Mouse (Mus musculus): Measurements from ENCODE around the gene Runx1. TPM values are rescaled to one million over a fixed set of nuclear protein-coding genes. Genes with fewer than 3 reads are reported as not detected.

The Runx1 gene
- polyA plus RNA-seq, 1 experiment from 2014 or later = 4.6 TPM

DNA sequence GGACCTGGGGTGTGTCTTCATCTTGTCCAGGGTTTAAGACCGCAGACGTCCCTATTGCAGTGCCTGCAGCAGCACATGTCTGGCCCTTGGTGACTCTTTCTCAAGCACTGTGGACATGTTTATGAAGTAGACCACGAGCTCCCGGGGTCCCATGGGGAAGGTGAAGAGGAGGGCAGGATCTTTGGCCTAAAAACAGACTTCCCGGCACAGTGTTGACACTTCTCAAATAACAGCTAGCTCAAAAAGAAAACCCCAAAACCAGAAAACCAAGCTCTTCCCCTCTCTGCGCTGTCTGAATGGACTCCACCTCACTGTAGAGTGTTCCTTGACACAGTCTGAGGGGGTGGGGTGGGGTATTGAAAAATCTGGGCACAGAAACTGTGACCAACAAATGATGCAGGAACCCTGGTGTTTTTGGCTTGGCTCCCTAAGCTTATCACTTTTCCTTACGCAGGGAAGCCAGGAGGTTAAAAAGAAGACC lies 42.3 kb downstream of the Runx1 start:
- Histone ChIP-seq H3K9me3 (ENCODE audit: low read length) (no peaks in the 10 kb centered on the region), H3K4me2 (ENCODE audit: low read depth, low read length) (no peak overlapping the region), H3K27me3 (ENCODE audit: insufficient read depth, low read length) (no peaks in the 10 kb centered on the region), H3K36me3 (replicated peaks; ENCODE audit: insufficient read depth, low read length) (no peaks in the 10 kb centered on the region), H3K4me3 (ENCODE audit: low read depth, low read length) (no peak overlapping the region), H3K4me1 (ENCODE audit: insufficient read depth) (peaks cover 24% of the 10 kb centered on the region), H3K27ac (ENCODE audit: low read depth) (no peak overlapping the region), H3K9ac (replicated peaks) (no peak overlapping the region)
- no peak for ATAC-seq
- no peak for TF ChIP-seq EP300 (IDR thresholded peaks at IDR 0.05; ENCODE audit: low read depth)
- no peak for TF ChIP-seq CTCF (IDR thresholded peaks at IDR 0.05; ENCODE audit: low read depth)
- WGBS (ENCODE audit: insufficient replicate concordance) = 35% methylated on average over 7 of the region's 7 CpGs
- no peak for DNase-seq

DNA sequence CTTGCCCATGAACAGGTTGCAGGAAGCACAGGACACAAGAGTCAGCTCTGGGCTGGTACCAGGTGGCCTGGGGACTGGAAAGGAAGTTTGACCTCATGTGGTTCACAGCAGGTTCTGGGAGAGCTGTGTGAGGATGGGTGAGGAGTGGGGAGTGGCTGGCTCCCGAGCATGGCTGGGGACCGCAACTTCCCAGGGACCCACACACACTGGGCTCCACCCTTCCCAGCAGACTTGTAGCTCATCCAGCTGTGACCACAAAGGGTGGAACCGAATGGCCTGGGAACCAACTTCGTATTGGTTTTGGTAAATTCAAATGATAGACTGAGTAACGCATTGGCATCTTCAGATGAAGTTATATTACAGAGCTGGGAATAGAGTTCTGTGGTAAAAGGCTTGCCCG lies 43.5 kb downstream of the Runx1 start:
- Histone ChIP-seq H3K4me1 (ENCODE audit: insufficient read depth) (peaks cover 21% of the 10 kb centered on the region), H3K9ac (replicated peaks) (no peak overlapping the region)
- no peak for TF ChIP-seq CTCF (IDR thresholded peaks at IDR 0.05; ENCODE audit: low read depth)
- TF ChIP-seq EP300 (IDR thresholded peaks at IDR 0.05; ENCODE audit: low read depth) = no peak

DNA sequence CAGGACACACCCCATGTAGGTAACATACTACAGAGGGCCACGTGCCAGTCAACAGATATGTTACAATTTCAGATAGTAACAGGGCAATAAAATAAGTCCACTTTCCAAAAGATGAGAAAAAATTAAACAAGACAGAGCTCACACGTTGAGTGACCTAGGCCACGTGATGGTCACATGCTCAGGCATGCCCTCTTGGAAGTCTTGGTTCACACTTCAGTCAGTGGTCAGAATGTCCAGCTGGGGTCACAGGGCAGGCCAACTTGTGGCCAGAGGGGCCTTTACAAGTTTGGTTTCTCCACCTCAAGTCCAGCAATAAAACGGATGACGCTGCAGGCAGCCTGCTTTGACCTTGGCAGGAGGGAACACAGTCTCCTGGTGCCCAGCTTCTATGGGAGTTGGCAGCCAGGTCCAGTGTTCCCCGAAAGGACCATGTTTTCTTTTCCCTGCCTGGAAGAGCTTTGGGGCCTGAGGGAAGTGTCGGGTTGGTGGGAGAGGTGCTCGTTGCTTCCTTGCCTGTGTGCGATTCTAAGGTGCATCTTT lies 46.0 kb downstream of the Runx1 start:
- no peak for TF ChIP-seq EP300 (IDR thresholded peaks at IDR 0.05; ENCODE audit: low read depth)
- TF ChIP-seq CTCF (IDR thresholded peaks at IDR 0.05; ENCODE audit: low read depth) = no peak
- no peaks in the 10 kb centered on the region for H3K27me3 ChIP-seq (ENCODE audit: insufficient read depth, low read length)

More for the DNA sequence above, 43.5 kb downstream of the Runx1 start:
- H3K27me3 ChIP-seq (ENCODE audit: insufficient read depth, low read length) = no peaks in the 10 kb centered on the region
- H3K4me2 ChIP-seq (ENCODE audit: low read depth, low read length) = no peak overlapping the region
- DNase-seq = no peak
- no peaks in the 10 kb centered on the region for H3K36me3 ChIP-seq (replicated peaks; ENCODE audit: insufficient read depth, low read length)
- ATAC-seq = no peak; the same call in 1 of the 2 replicates
- H3K27ac ChIP-seq (ENCODE audit: low read depth) = no peak overlapping the region
- WGBS (ENCODE audit: insufficient replicate concordance) = 48% methylated on average over 6 of the region's 6 CpGs
- H3K4me3 ChIP-seq (ENCODE audit: low read depth, low read length) = no peak overlapping the region
- no peaks in the 10 kb centered on the region for H3K9me3 ChIP-seq (ENCODE audit: low read length)

DNA sequence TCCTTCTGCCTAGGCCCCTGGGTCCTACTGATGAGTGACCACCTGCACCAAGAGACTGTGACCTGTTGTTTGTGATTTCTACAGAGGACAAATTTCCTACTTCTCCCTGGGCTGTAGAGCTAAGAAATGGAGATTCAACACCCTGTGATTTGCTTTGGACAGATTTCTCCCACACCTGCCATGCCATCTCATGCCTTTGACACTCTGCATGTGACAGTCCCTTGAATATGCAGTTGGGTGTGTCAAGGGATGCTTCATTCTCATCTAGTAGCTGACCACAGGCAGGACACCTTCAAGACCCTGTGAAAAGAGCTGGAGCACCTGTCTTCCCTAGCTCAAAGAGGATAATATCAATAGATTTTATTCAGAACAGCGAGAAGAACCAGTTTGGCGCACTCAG lies 46.8 kb downstream of the Runx1 start:
- no peak overlapping the region for H3K4me3 ChIP-seq (ENCODE audit: low read depth, low read length)
- no peak for ATAC-seq
- 91% methylated on average over 2 of the region's 2 CpGs for WGBS (ENCODE audit: insufficient replicate concordance)
- H3K27me3 ChIP-seq (ENCODE audit: insufficient read depth, low read length) = no peaks in the 10 kb centered on the region
- peaks cover 8% of the 10 kb centered on the region; the same call in 1 of the 2 replicates for H3K4me1 ChIP-seq (ENCODE audit: insufficient read depth)
- H3K9me3 ChIP-seq (ENCODE audit: low read length) = no peaks in the 10 kb centered on the region
- H3K4me2 ChIP-seq (ENCODE audit: low read depth, low read length) = no peak overlapping the region
- DNase-seq = no peak
- H3K9ac ChIP-seq (replicated peaks) = no peak overlapping the region
- no peaks in the 10 kb centered on the region for H3K36me3 ChIP-seq (replicated peaks; ENCODE audit: insufficient read depth, low read length)
- no peak for TF ChIP-seq EP300 (IDR thresholded peaks at IDR 0.05; ENCODE audit: low read depth)
- no peak overlapping the region for H3K27ac ChIP-seq (ENCODE audit: low read depth)

More for the DNA sequence above, 46.0 kb downstream of the Runx1 start:
- Histone ChIP-seq H3K36me3 (replicated peaks; ENCODE audit: insufficient read depth, low read length) (no peaks in the 10 kb centered on the region), H3K9me3 (ENCODE audit: low read length) (no peaks in the 10 kb centered on the region), H3K4me3 (ENCODE audit: low read depth, low read length) (no peak overlapping the region), H3K4me2 (ENCODE audit: low read depth, low read length) (no peak overlapping the region), H3K4me1 (ENCODE audit: insufficient read depth) (peaks cover 8% of the 10 kb centered on the region; the same call in 1 of the 2 replicates), H3K9ac (replicated peaks) (no peak overlapping the region), H3K27ac (ENCODE audit: low read depth) (no peak overlapping the region)
- no peak for ATAC-seq
- WGBS (ENCODE audit: insufficient replicate concordance) = 79% methylated on average over 9 of the region's 9 CpGs
- no peak for DNase-seq

DNA sequence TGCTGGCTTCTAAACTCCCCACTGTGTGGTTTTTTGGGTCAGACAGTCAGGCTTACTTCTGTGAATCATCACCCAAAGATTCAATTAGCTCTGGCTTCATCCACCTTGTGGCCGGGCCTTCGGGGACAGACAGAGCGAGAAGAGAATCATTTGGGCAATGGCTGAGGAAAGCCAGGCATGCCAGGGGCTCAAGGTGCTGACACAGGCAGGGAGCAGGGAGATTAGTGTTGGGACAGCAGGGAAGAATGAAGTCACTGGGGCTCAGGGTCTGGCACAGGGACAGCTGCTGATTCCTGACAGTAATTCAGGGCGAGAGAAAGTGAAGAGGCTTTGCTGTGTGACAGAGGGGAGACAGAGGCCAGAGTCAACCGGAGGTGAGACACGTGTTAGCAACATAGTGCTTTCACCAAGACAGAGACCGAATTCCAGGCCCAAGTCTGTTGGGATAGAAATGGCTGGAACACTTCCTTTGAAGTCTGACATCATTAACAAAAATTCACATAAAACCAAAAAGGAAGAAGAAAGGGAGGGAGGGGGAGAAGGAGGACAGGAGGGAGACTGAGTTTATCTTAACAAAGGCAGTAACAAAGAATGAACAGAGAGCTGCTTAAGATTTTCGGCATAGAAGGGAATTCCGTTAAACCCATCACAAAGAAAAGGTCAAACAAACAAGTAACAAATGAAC lies 47.7 kb downstream of the Runx1 start:
- TF ChIP-seq CTCF (IDR thresholded peaks at IDR 0.05; ENCODE audit: low read depth) (no peak), EP300 (IDR thresholded peaks at IDR 0.05; ENCODE audit: low read depth) (no peak)
- DNase-seq (no peak), ATAC-seq (no peak)
- Histone ChIP-seq H3K36me3 (replicated peaks; ENCODE audit: insufficient read depth, low read length) (no peaks in the 10 kb centered on the region), H3K9me3 (ENCODE audit: low read length) (no peaks in the 10 kb centered on the region), H3K4me3 (ENCODE audit: low read depth, low read length) (no peak overlapping the region), H3K9ac (replicated peaks) (no peak overlapping the region), H3K4me2 (ENCODE audit: low read depth, low read length) (no peak overlapping the region), H3K4me1 (ENCODE audit: insufficient read depth) (peaks cover 2% of the 10 kb centered on the region; the same call in 1 of the 2 replicates), H3K27me3 (ENCODE audit: insufficient read depth, low read length) (no peaks in the 10 kb centered on the region), H3K27ac (ENCODE audit: low read depth) (no peak overlapping the region)
- 75% methylated on average over 9 of the region's 9 CpGs for WGBS (ENCODE audit: insufficient replicate concordance)

- Histone ChIP-seq H3K4me1 (ENCODE audit: insufficient read depth) (peaks cover 23% of the 10 kb centered on the region), H3K36me3 (replicated peaks; ENCODE audit: insufficient read depth, low read length) (peaks cover 4% of the 10 kb centered on the region; the same call in 1 of the 2 replicates), H3K9ac (replicated peaks) (no peak overlapping the region), H3K27me3 (ENCODE audit: insufficient read depth, low read length) (no peaks in the 10 kb centered on the region), H3K4me3 (ENCODE audit: low read depth, low read length) (no peak overlapping the region), H3K9me3 (ENCODE audit: low read length) (no peaks in the 10 kb centered on the region), H3K4me2 (ENCODE audit: low read depth, low read length) (no peak overlapping the region), H3K27ac (ENCODE audit: low read depth) (no peak overlapping the region)
- no peak for DNase-seq
- no peak for TF ChIP-seq EP300 (IDR thresholded peaks at IDR 0.05; ENCODE audit: low read depth)
- 80% methylated on average over 4 of the region's 4 CpGs for WGBS (ENCODE audit: insufficient replicate concordance)
- ATAC-seq = no peak
Observed at GRCm38 (mm10) chr16:92767862-92768261, 58.1 kb downstream of the Runx1 start.

Measured in liver, postnatal 0 days (tissue).